8 mouse cellular contexts compared by ENCODE assay signal in genomic region chr19:24606390-24606976, GRCm38 (mm10). TPM values are rescaled to one million over a fixed set of nuclear protein-coding genes. Genes with fewer than 3 reads are reported as not detected.
DNase-seq lines count a peak whose midpoint lies in the region; ATAC-seq lines count a peak whose summit lies in the region.

No protein-coding gene starts in this region.

- no peaks in the 10 kb centered on the region for H3K4me1 ChIP-seq in forebrain, embryonic 11.5 days (replicated peaks; ENCODE audit: control insufficient read depth, insufficient read depth, low read length)
- H3K4me1 ChIP-seq in forebrain, embryonic 12.5 days, result no peaks in the 10 kb centered on the region
- peaks cover 4% of the 10 kb centered on the region; the same call in 1 of the 2 replicates for H3K4me1 ChIP-seq in midbrain, embryonic 10.5 days
- H3K4me1 ChIP-seq in midbrain, embryonic 15.5 days, result no peaks in the 10 kb centered on the region

- no peak overlapping the region for H3K27ac ChIP-seq in forebrain, embryonic 11.5 days (ENCODE audit: low read depth, low read length)
- H3K27ac ChIP-seq in forebrain, embryonic 12.5 days, result no peak overlapping the region
- no peak overlapping the region for H3K27ac ChIP-seq in midbrain, embryonic 10.5 days (replicated peaks)
- no peak overlapping the region for H3K27ac ChIP-seq in midbrain, embryonic 15.5 days

- H3K9me3 ChIP-seq in forebrain, embryonic 11.5 days (ENCODE audit: control insufficient read depth, low read length), result no peaks in the 10 kb centered on the region
- H3K9me3 ChIP-seq in forebrain, embryonic 12.5 days, result no peaks in the 10 kb centered on the region
- H3K9me3 ChIP-seq in midbrain, embryonic 10.5 days (replicated peaks), result no peaks in the 10 kb centered on the region
- no peaks in the 10 kb centered on the region for H3K9me3 ChIP-seq in midbrain, embryonic 15.5 days

- H3K27me3 ChIP-seq in forebrain, embryonic 11.5 days (ENCODE audit: control insufficient read depth, insufficient read depth, low read length), result no peaks in the 10 kb centered on the region
- no peaks in the 10 kb centered on the region for H3K27me3 ChIP-seq in forebrain, embryonic 12.5 days
- no peaks in the 10 kb centered on the region for H3K27me3 ChIP-seq in midbrain, embryonic 10.5 days (ENCODE audit: low read depth, poor library complexity, severe bottlenecking)
- no peaks in the 10 kb centered on the region for H3K27me3 ChIP-seq in midbrain, embryonic 15.5 days (replicated peaks)

- DNase-seq in forebrain, embryonic 11.5 days (ENCODE audit: low spot score), result peak; percentile 63
- peak; percentile 23 for DNase-seq in midbrain, embryonic 10.5 days (ENCODE audit: low spot score)
- DNase-seq in thymus, postnatal 0 days (ENCODE audit: low spot score), result peak; percentile 21
- no peak for DNase-seq in cerebellum, postnatal 4 days (ENCODE audit: low spot score in 2 of 2)
- no peak for DNase-seq in right cerebral cortex, postnatal 4 days

- WGBS in forebrain, embryonic 11.5 days, result 79% methylated on average over 5 of the region's 5 CpGs
- WGBS in forebrain, embryonic 12.5 days, result 71% methylated on average over 5 of the region's 5 CpGs
- WGBS in midbrain, embryonic 10.5 days, result 78% methylated on average over 5 of the region's 5 CpGs
- 78% methylated on average over 5 of the region's 5 CpGs for WGBS in midbrain, embryonic 15.5 days

- H3K4me3 ChIP-seq in forebrain, embryonic 11.5 days (ENCODE audit: low read depth, low read length), result no peak overlapping the region
- no peak overlapping the region for H3K4me3 ChIP-seq in forebrain, embryonic 12.5 days (replicated peaks)
- H3K4me3 ChIP-seq in midbrain, embryonic 10.5 days, result no peak overlapping the region
- no peak overlapping the region for H3K4me3 ChIP-seq in midbrain, embryonic 15.5 days

- ATAC-seq in forebrain, embryonic 11.5 days (replicated peaks; ENCODE audit: low FRiP score), result no peak
- no peak for ATAC-seq in forebrain, embryonic 12.5 days (ENCODE audit: low FRiP score)
- ATAC-seq in midbrain, embryonic 15.5 days (replicated peaks), result no peak
- peak; percentile 42 to 62; a peak in 2 of 4 replicates for ATAC-seq in hematopoietic stem cell, adult 5-6 weeks (replicated peaks in 1 of 2; ENCODE audit: insufficient read depth in 1 of 2, low FRiP score in 2 of 2, low TSS enrichment in 1 of 2, low read depth in 1 of 2, poor library complexity in 2 of 2, severe bottlenecking in 2 of 2)

- H3K36me3 ChIP-seq in forebrain, embryonic 11.5 days (ENCODE audit: control insufficient read depth, insufficient read depth, low read length), result no peaks in the 10 kb centered on the region
- H3K36me3 ChIP-seq in forebrain, embryonic 12.5 days (replicated peaks), result no peaks in the 10 kb centered on the region
- no peaks in the 10 kb centered on the region for H3K36me3 ChIP-seq in midbrain, embryonic 10.5 days
- no peaks in the 10 kb centered on the region for H3K36me3 ChIP-seq in midbrain, embryonic 15.5 days (replicated peaks)

- no peak overlapping the region for H3K4me2 ChIP-seq in forebrain, embryonic 11.5 days (ENCODE audit: low read depth, low read length, severe bottlenecking)
- H3K4me2 ChIP-seq in forebrain, embryonic 12.5 days, result no peak overlapping the region
- H3K4me2 ChIP-seq in midbrain, embryonic 15.5 days, result no peak overlapping the region

- no peak overlapping the region for H3K9ac ChIP-seq in forebrain, embryonic 11.5 days (ENCODE audit: low read length)
- no peak overlapping the region for H3K9ac ChIP-seq in forebrain, embryonic 12.5 days
- H3K9ac ChIP-seq in midbrain, embryonic 15.5 days, result no peak overlapping the region

RNA-seq across cellular contexts. Expression of gene Pip5k1b, which starts 50.8 kb away (rescaled TPM):
- 2.2 and 2.3 TPM in 2 replicates for polyA plus RNA-seq in forebrain, embryonic 11.5 days (2014; fragmentation: Nextera tagmentation; extraction: Ambion mirVana)
- polyA plus RNA-seq in forebrain, embryonic 12.5 days (2016; fragmentation: Nextera tagmentation; extraction: Ambion mirVana), result 1.5 and 1.7 TPM in 2 replicates
- polyA plus RNA-seq in midbrain, embryonic 10.5 days (2016; fragmentation: Nextera tagmentation; extraction: Ambion mirVana), result 2.4 TPM in 2 replicates
- polyA plus RNA-seq in midbrain, embryonic 15.5 days (2015; fragmentation: Nextera tagmentation; extraction: Ambion mirVana), result 1.0 and 1.1 TPM in 2 replicates
- 12.4 and 13.7 TPM in 2 replicates for total RNA-seq in hematopoietic stem cell, adult 5-6 weeks (2017)
- polyA plus RNA-seq in thymus, postnatal 0 days (2015; fragmentation: Nextera tagmentation; extraction: Ambion mirVana), result 5.1 and 6.1 TPM in 2 replicates

Comparison
In these comparisons a context has a peak if more than half of its experiments do, and no peak if none do; other contexts are left out.
1. ATAC-seq: peak in hematopoietic stem cell, adult 5-6 weeks (2 of 2); none in forebrain, embryonic 11.5 days (single experiment), forebrain, embryonic 12.5 days (single experiment) and midbrain, embryonic 15.5 days (single experiment).
2. DNase-seq: peak in forebrain, embryonic 11.5 days (single experiment), midbrain, embryonic 10.5 days (single experiment) and thymus, postnatal 0 days (single experiment); none in cerebellum, postnatal 4 days (0 of 2) and right cerebral cortex, postnatal 4 days (single experiment).